Mouse (Mus musculus) embryonic fibroblast, embryonic 13.5 days (primary cell): ENCODE results near the gene Olfr1082.
"Not testable (repeated sequence)": the region's sequence is repeated elsewhere in the genome, so short reads cannot be mapped to it uniquely, and the experiment has no call there.

Experiments used
- CTCF ChIP-seq: IDR thresholded peaks from 2 replicates; pipeline ENCODE4 v1.5.1; 2011; ENCODE audit warnings: mild to moderate bottlenecking, control low read depth, low read length, moderate library complexity, borderline replicate concordance; ENCODE audit not compliant: insufficient read depth
- POLR2A ChIP-seq: IDR thresholded peaks from 2 replicates; pipeline ENCODE4 v1.6.1; 2011; ENCODE audit warnings: low read depth, mild to moderate bottlenecking, control low read depth, low read length, moderate library complexity

- not testable (repeated sequence) for TF ChIP-seq CTCF, POLR2A
These were observed at the start of gene Olfr1082 for GRCm38 (mm10) chr2:86598866-86599265.
